Mouse (Mus musculus) myocyte (in vitro differentiated cells): ENCODE measurements at regions not wholly inside any gene's neighbourhood (a gene's known extent, or its start where the extent isn't known, plus 50 kb on each side); places are given as distances from the start of the nearest gene placed in this dataset.
"Not testable (repeated sequence)": the region's sequence is repeated elsewhere in the genome, so short reads cannot be mapped to it uniquely, and the experiment has no call there.

Experiments
- POLR2AphosphoS2 ChIP-seq: IDR thresholded peaks from one replicate; pipeline ENCODE4 v1.6.1; 2011; ENCODE audit warnings: low read depth, control low read depth; ENCODE audit not compliant: insufficient read length
- USF1 ChIP-seq: IDR thresholded peaks from one replicate; pipeline ENCODE4 v1.6.1; 2011; ENCODE audit warnings: low read depth, mild to moderate bottlenecking, control low read depth, moderate library complexity

DNA sequence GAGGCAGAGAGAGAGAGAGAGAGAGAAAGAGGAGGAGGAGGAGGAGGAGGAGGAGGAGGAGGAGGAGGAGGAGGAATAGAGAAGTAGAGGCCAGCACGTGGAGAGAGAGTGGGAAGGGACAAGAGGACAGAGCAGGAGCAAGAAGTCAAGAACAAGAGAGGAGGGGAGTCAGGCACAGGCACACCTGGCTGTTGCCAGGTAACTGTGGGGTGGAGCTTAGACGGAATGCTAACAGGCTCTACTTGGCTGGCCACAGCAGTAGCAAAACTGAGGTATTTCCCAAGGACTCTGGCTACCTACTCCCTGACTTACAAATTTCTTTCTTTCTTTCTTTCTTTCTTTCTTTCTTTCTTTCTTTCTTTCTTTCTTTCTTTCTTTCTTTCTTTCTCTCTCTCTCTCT is 57.1 kb upstream of the Max start:
- TF ChIP-seq USF1, POLR2AphosphoS2: not testable (repeated sequence)
